37 mouse cellular contexts compared by ENCODE assay signal in the genomic region with DNA sequence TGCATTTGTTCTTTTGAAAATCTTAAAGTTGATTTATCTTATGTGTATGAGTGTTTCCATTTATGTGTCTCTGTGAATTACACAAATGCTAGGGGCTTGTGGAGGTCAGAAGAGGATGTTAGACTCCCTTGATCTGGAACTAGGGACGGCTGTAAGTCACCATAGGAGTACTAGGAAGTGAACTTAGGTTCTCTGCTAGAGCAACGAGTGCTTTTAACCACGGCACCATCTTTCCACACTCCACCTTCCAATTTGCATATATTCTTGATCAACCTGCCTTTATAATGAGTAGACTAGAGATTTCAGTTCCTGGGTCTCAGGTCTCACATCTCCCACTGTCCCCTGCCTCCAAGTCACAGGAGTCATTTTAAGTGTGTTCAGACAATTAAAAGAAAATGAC. TPM values are rescaled to one million over a fixed set of nuclear protein-coding genes. Genes with fewer than 3 reads are reported as not detected.
"Had no signal": no experiment of that assay in that cellular context is flagged by ENCODE, and none has a peak within 500 bp of the region (broad histone marks: within the 10 kb centered on the region; RNA-seq: fewer than 3 reads in every experiment).

No protein-coding gene starts in this region.

- H3K27ac ChIP-seq: heart, embryonic 10.5 days; heart, embryonic 13.5 days; heart, embryonic 15.5 days; hindbrain, embryonic 13.5 days; hindbrain, embryonic 15.5 days; hindbrain, postnatal 0 days; kidney, embryonic 15.5 days; kidney, postnatal 0 days; limb, embryonic 13.5 days; limb, embryonic 15.5 days; liver, embryonic 12.5 days; liver, embryonic 14.5 days had no signal

- H3K4me3 ChIP-seq: heart, embryonic 10.5 days; heart, embryonic 13.5 days; heart, embryonic 15.5 days; hindbrain, embryonic 13.5 days; hindbrain, embryonic 15.5 days; kidney, embryonic 15.5 days; limb, embryonic 13.5 days; limb, embryonic 15.5 days; liver, embryonic 12.5 days had no signal

- H3K36me3 ChIP-seq: heart, embryonic 10.5 days; heart, embryonic 13.5 days; heart, embryonic 15.5 days; hindbrain, embryonic 13.5 days; hindbrain, embryonic 15.5 days; kidney, embryonic 15.5 days; limb, embryonic 13.5 days; limb, embryonic 15.5 days; liver, embryonic 12.5 days had no signal

- H3K4me2 ChIP-seq: heart, embryonic 13.5 days; heart, embryonic 15.5 days; hindbrain, embryonic 13.5 days; hindbrain, embryonic 15.5 days; kidney, embryonic 15.5 days; limb, embryonic 13.5 days; limb, embryonic 15.5 days; liver, embryonic 12.5 days had no signal

- H3K9ac ChIP-seq: heart, embryonic 13.5 days; heart, embryonic 15.5 days; hindbrain, embryonic 13.5 days; hindbrain, embryonic 15.5 days; kidney, embryonic 15.5 days; limb, embryonic 13.5 days; limb, embryonic 15.5 days; liver, embryonic 12.5 days; liver, embryonic 14.5 days had no signal

- DNase-seq: gastrocnemius, postnatal 10 days; gastrocnemius, postnatal 25 days; heart, postnatal 36 days; kidney, adult 11 months; layer of hippocampus, adult 9-11 months; layer of hippocampus, postnatal 36 days; left cerebral cortex, postnatal 4 days had no signal

- H3K9me3 ChIP-seq: heart, embryonic 10.5 days; heart, embryonic 13.5 days; heart, embryonic 15.5 days; hindbrain, embryonic 13.5 days; hindbrain, embryonic 15.5 days; kidney, embryonic 15.5 days; limb, embryonic 13.5 days; limb, embryonic 15.5 days; liver, embryonic 12.5 days had no signal

- H3K27me3 ChIP-seq: heart, embryonic 15.5 days; hindbrain, embryonic 13.5 days; hindbrain, embryonic 15.5 days; kidney, embryonic 15.5 days; limb, embryonic 13.5 days; limb, embryonic 15.5 days had no signal

- H3K4me1 ChIP-seq: heart, embryonic 10.5 days; heart, embryonic 13.5 days; heart, embryonic 15.5 days; hindbrain, embryonic 15.5 days; limb, embryonic 13.5 days had no signal

RNA-seq across cellular contexts. Expression of gene 1700012B07Rik, which starts 44.8 kb away (rescaled TPM):
- total RNA-seq: gastrocnemius, adult 18-20 months; gastrocnemius, postnatal 10 days; gastrocnemius, postnatal 25 days; heart, adult 8-10 months; heart, postnatal 14 days; heart, postnatal 36 days; hematopoietic stem cell, adult 5-6 weeks; hindbrain, postnatal 0 days; layer of hippocampus, adult 18-20 months; layer of hippocampus, adult 8-10 months; layer of hippocampus, postnatal 14 days; layer of hippocampus, postnatal 36 days; left cerebral cortex, adult 18-20 months; left cerebral cortex, adult 8-10 months; left cerebral cortex, postnatal 10 days; left cerebral cortex, postnatal 25 days; left cerebral cortex, postnatal 4 days; liver, adult 2 months had no signal
- polyA plus RNA-seq: heart, embryonic 10.5 days; heart, embryonic 13.5 days; heart, embryonic 15.5 days; heart, postnatal 0 days; hindbrain, embryonic 11.5 days; hindbrain, embryonic 13.5 days; hindbrain, embryonic 15.5 days; hindbrain, postnatal 0 days; intestine, embryonic 14.5 days; intestine, embryonic 16.5 days; kidney, adult 2 months; kidney, embryonic 15.5 days; kidney, postnatal 0 days; limb, embryonic 11.5 days; limb, embryonic 13.5 days; limb, embryonic 15.5 days; liver, adult 2 months; liver, embryonic 12.5 days had no signal
